Mouse (Mus musculus): ENCODE results near the gene Gm49776.
"Not testable (repeated sequence)": the region's sequence is repeated elsewhere in the genome, so short reads cannot be mapped to it uniquely, and the experiment has no call there.

Gm49776 gene

GRCm38 (mm10) chr16:18258221-18258620 lies at the start of gene Gm49776:
Gm49776 (minus strand) TSS chr16:18258321.
- DNase-seq (ENCODE audit: low spot score) = no peak

GRCm38 (mm10) chr16:18289614-18290013 lies 31.5 kb upstream of the Gm49776 start:
- DNase-seq (ENCODE audit: low spot score) = not testable (repeated sequence)

GRCm38 (mm10) chr16:18289067-18289588 lies 31.0 kb upstream of the Gm49776 start, which contains the start of gene Dgcr8:
Dgcr8 (minus strand) TSS chr16:18289246.
- peak; percentile 98 for DNase-seq (ENCODE audit: low spot score)

GRCm38 (mm10) chr16:18288581-18289061 lies 30.5 kb upstream of the Gm49776 start:
- no peak for DNase-seq (ENCODE audit: low spot score)

GRCm38 (mm10) chr16:18288166-18288565 lies 30.0 kb upstream of the Gm49776 start:
- no peak for DNase-seq (ENCODE audit: low spot score)

- DNase-seq (ENCODE audit: low spot score) = no peak
Observed at GRCm38 (mm10) chr16:18275166-18275565, 17.0 kb upstream of the Gm49776 start.

GRCm38 (mm10) chr16:18268182-18268581 lies 10.1 kb upstream of the Gm49776 start:
- no peak for DNase-seq (ENCODE audit: low spot score)

- DNase-seq (ENCODE audit: low spot score) = no peak
Observed at GRCm38 (mm10) chr16:18265024-18265423, 6.9 kb upstream of the Gm49776 start.

GRCm38 (mm10) chr16:18253866-18254265 lies 4.3 kb downstream of the Gm49776 start:
- DNase-seq (ENCODE audit: low spot score) = no peak

GRCm38 (mm10) chr16:18252736-18253135 lies 5.4 kb downstream of the Gm49776 start:
- DNase-seq (ENCODE audit: low spot score) = no peak

- no peak for DNase-seq (ENCODE audit: low spot score)
Observed at GRCm38 (mm10) chr16:18250828-18251790, 7.0 kb downstream of the Gm49776 start.

- DNase-seq (ENCODE audit: low spot score) = no peak
Observed at GRCm38 (mm10) chr16:18250231-18250630, 7.9 kb downstream of the Gm49776 start.

GRCm38 (mm10) chr16:18249364-18249967 lies 8.7 kb downstream of the Gm49776 start:
- peak; percentile 41 for DNase-seq (ENCODE audit: low spot score)

- DNase-seq (ENCODE audit: low spot score) = peak; percentile 99
Observed at GRCm38 (mm10) chr16:18248433-18249363, 9.4 kb downstream of the Gm49776 start, which contains the start of the genes Trmt2a and Ranbp1. Trmt2a (plus strand) TSS chr16:18248679. Ranbp1 (minus strand) TSS chr16:18248732.

GRCm38 (mm10) chr16:18247521-18248399 lies 10.4 kb downstream of the Gm49776 start:
- no peak for DNase-seq (ENCODE audit: low spot score)

- no peak for DNase-seq (ENCODE audit: low spot score)
Observed at GRCm38 (mm10) chr16:18241581-18241980, 16.5 kb downstream of the Gm49776 start.

- DNase-seq (ENCODE audit: low spot score) = no peak
Observed at GRCm38 (mm10) chr16:18236676-18237501, 21.2 kb downstream of the Gm49776 start.

- no peak for DNase-seq (ENCODE audit: low spot score)
Observed at GRCm38 (mm10) chr16:18235389-18236065, 22.6 kb downstream of the Gm49776 start.

All from T-cell, adult 2 months (primary cell).